Mouse (Mus musculus): ENCODE measurements around the gene C1s1.
A peak's percentile ranks its signal among the peaks of the same experiment; 100 is the strongest.
"Not testable (repeated sequence)": the region's sequence is repeated elsewhere in the genome, so short reads cannot be mapped to it uniquely, and the experiment has no call there.

C1s1 gene

GRCm38 (mm10) chr6:124511936-124512335 is 30.2 kb downstream of the C1s1 start:
- DNase-seq (ENCODE audit: low spot score) = no peak

GRCm38 (mm10) chr6:124509192-124509591 is 33.0 kb downstream of the C1s1 start:
- DNase-seq (ENCODE audit: low spot score) = not testable (repeated sequence)

- no peak for DNase-seq (ENCODE audit: low spot score)
These were observed 33.9 kb downstream of the C1s1 start for GRCm38 (mm10) chr6:124508292-124508691.

DNA sequence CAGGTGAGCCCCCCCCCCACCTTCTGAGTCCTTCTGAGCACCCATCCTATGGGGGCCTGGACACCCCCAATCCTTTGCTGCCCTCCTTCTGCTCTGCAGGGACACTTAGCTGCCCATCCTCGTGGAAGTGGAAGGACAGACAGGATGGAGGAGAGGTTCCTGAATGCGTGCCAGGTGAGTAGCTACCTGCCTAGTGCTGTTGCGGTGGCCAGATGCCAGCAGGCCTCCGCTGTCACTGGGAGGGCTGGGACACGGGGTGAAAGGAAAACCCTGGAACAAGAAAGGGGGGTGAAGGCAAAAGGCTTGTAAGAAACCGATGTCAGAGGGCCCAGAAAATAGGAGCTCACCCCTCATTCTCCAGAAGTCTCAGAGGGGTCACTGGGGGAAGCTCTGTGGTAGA is 35.2 kb downstream of the C1s1 start:
- no peak for DNase-seq (ENCODE audit: low spot score)

DNA sequence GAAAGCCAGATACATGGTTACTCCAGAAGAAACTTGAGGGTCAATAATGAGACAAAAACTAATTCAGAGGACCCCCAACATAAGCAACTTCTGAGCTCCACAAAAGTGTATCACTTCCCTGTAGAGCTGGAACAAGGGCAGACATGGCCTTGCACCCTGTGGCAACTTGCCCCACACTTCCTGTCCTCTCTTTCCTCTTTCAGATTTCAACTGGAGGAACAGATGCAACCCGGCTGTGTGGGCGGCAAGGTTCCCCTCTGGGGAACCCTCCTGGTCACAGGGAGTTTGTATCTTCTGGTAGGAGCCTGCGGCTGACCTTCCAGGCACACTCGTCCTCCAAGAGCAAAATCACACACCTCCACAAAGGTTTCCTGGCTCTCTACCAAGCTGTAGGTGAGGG is 37.1 kb downstream of the C1s1 start:
- no peak for DNase-seq (ENCODE audit: low spot score)

DNA sequence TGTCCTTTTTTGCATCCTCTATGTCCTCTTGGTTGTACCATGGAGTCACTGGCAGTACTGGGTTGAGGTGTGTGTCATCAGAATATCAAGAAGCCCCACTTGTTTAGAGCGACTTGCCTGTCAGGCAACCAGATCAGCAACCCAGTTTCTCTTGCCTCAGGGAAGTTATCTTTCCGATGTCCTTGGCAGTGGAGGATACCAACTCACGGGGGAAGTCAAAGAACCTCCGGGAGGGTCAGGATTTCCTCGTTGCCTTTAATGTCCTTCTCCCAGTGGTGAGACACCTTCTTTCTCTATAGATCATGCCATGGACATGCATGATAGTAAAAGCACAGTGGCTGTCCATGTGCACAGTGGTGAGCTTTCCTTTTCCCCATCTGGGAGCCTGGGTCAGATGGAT is 40.1 kb downstream of the C1s1 start:
- DNase-seq (ENCODE audit: low spot score) = no peak

DNA sequence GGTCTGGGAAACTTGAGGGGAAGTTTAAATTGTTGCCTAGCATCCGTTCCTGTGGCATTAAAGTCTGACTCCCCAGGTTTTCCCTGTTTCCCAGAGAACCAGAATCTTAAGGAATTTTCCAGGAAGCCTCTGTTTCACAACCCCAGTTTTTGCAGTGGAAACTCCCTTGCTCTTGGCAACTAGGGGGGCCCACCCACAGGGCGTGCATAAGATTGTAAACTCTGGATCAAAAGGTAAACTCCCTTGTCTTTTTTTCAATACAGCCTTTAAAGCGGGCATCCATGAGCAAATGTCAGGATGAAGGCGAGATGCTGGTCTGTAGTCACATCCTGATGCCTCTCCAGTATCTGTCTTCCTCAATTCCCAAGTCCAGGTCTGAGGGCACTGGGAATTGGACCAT is 40.7 kb downstream of the C1s1 start:
- DNase-seq (ENCODE audit: low spot score) = no peak

GRCm38 (mm10) chr6:124499914-124500566 is 42.1 kb downstream of the C1s1 start:
- no peak for DNase-seq (ENCODE audit: low spot score)

- no peak for DNase-seq (ENCODE audit: low spot score)
These were observed 46.1 kb downstream of the C1s1 start for GRCm38 (mm10) chr6:124496054-124496453.

GRCm38 (mm10) chr6:124493886-124494285 is 48.3 kb downstream of the C1s1 start:
- no peak for DNase-seq (ENCODE audit: low spot score)

DNA sequence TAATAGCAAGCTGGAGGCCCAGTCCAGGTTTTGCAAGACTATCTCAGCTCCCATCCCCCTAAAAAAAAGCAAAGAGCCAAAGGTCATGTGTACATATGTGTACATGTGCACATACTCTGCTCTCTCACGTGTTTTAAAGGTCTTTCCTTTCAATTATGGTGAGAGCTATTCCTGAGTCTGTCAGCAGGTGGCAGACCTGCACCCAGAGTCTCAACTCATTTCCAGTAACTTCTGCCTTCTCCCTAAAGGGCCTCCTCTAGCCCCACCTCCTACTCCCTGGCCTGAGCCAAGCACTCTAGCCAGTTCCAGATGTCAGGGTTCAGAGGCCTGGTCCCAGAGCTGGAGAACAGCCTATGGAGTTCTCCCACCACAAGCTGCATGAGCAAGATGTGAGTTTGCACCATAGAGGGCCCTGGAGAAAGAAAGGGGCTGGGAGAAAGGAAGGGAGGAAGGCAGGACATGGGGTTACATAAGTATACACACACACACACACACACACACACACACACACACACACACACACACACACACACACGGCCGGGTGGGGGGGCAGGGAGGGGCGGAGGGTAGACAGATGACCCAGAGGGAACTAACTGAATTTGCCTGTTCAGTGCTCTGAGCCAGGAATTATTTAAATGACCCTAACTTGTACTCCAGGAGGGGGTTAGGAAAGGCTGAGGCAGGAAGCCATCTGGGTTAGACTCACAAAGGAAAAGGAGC is 49.2 kb downstream of the C1s1 start, which contains the start of gene C1rl:
TSS of gene C1rl (plus strand) at position 272 of the 720 bp plus-strand sequence.
- peak; percentile 92 for DNase-seq (ENCODE audit: low spot score)

GRCm38 (mm10) chr6:124491427-124491826 is 50.7 kb downstream of the C1s1 start:
- no peak for DNase-seq (ENCODE audit: low spot score)

GRCm38 (mm10) chr6:124488952-124489351 is 53.2 kb downstream of the C1s1 start:
- DNase-seq (ENCODE audit: low spot score) = no peak

- no peak for DNase-seq (ENCODE audit: low spot score)
These were observed 54.6 kb downstream of the C1s1 start for GRCm38 (mm10) chr6:124487509-124487908.

- DNase-seq (ENCODE audit: low spot score) = peak; percentile 70
These were observed 56.6 kb downstream of the C1s1 start for GRCm38 (mm10) chr6:124485414-124486144.

GRCm38 (mm10) chr6:124484851-124485250 is 57.3 kb downstream of the C1s1 start:
- no peak for DNase-seq (ENCODE audit: low spot score)

DNA sequence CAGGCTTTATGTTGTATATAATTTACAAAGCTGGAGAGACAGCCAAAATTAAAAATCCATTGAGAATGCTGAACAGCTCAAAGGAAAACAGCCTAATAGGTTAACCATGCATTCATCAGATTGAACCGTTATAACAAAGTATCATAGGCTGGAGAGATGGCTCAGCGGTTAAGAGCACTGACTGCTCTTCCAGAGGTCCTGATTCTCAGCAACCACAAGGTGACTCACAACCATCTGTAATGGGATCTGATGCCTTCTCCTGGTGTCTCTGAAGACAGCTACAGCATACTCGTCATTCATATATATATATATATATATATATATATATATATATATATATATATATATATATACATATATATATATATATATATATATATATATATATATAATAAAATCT is 58.3 kb downstream of the C1s1 start:
- not testable (repeated sequence) for DNase-seq (ENCODE audit: low spot score)

GRCm38 (mm10) chr6:124481571-124481970 is 60.6 kb downstream of the C1s1 start:
- DNase-seq (ENCODE audit: low spot score) = peak; percentile 81
